Mouse (Mus musculus) intestine, postnatal 0 days (tissue): ENCODE data around the gene Eva1c. TPM values are rescaled to one million over a fixed set of nuclear protein-coding genes. Genes with fewer than 3 reads are reported as not detected.

Experiments used
- ATAC-seq: fragments of 200-750 bp; cut with Nextera tagmentation; 2 replicates; pipeline ENCODE4 v1.8.0; 2017; ENCODE audit warnings: mild to moderate bottlenecking, moderate TSS enrichment, moderate library complexity
- H3K27ac ChIP-seq: fragments of 300-500 bp; sonication (generic); 2 replicates; pipeline ENCODE4 v1.5.1; 2014; ENCODE audit warnings: mild to moderate bottlenecking, low read depth, low read length, moderate library complexity
- H3K27me3 ChIP-seq: fragments of 300-500 bp; sonication (generic); replicated peaks from 2 replicates; pipeline ENCODE4 v1.6.1; 2014; ENCODE audit warnings: low read length, mixed read lengths; ENCODE audit not compliant: control insufficient read depth, insufficient read depth
- H3K36me3 ChIP-seq: fragments of 300-500 bp; sonication (generic); 2 replicates; pipeline ENCODE4 v1.6.1; 2014; ENCODE audit warnings: mild to moderate bottlenecking, moderate library complexity; ENCODE audit not compliant: control insufficient read depth, insufficient read depth
- H3K4me1 ChIP-seq: fragments of 300-500 bp; sonication (generic); replicated peaks from 2 replicates; pipeline ENCODE4 v1.6.1; 2014; ENCODE audit warnings: antibody characterized with exemption, low read length, mixed read lengths; ENCODE audit not compliant: control insufficient read depth, insufficient read depth
- H3K4me2 ChIP-seq: fragments of 300-500 bp; sonication (generic); replicated peaks from 2 replicates; pipeline ENCODE4 v1.6.1; 2014; ENCODE audit warnings: low read depth, mild to moderate bottlenecking, moderate library complexity
- H3K4me3 ChIP-seq: fragments of 300-500 bp; sonication (generic); 2 replicates; pipeline ENCODE4 v1.5.1; 2014; ENCODE audit warnings: low read depth, low read length
- H3K9ac ChIP-seq: fragments of 300-500 bp; sonication (generic); 2 replicates; pipeline ENCODE4 v1.6.1; 2014; ENCODE audit warnings: mild to moderate bottlenecking, low read depth, low read length
- H3K9me3 ChIP-seq: fragments of 300-500 bp; sonication (generic); 2 replicates; pipeline ENCODE4 v1.6.1; 2016; ENCODE audit warnings: mixed run types; ENCODE audit not compliant: control insufficient read depth
- CTCF ChIP-seq: sonication (generic); IDR thresholded peaks from 2 replicates; pipeline ENCODE4 v1.5.1; 2016; ENCODE audit warnings: low read depth, mild to moderate bottlenecking, control low read depth, antibody characterized with exemption, moderate library complexity
- WGBS: fragments of 180-500 bp; shearing (Covaris S2); extraction: QIAGEN DNeasy Blood & Tissue Kit; methylation state at CpG from one replicate; pipeline ENCODE4 v1.1.7; 2014; 5-methylcytosine and 5-hydroxymethylcytosine counted together
- polyA plus RNA-seq: library from polyadenylated mRNA; unstranded; fragments of >200 nt; fragmentation: Nextera tagmentation; extraction: Ambion mirVana; gene quantifications from 2 replicates; pipeline ENCODE4 v1.2.1, GENCODE M21; 2015

Gene Eva1c
- polyA plus RNA-seq, 1 experiment from 2014 or later, result 0.68 TPM

- no peaks in the 10 kb centered on the region for H3K4me1 ChIP-seq
- no peaks in the 10 kb centered on the region for H3K27me3 ChIP-seq
- H3K27ac ChIP-seq, result no peak overlapping the region
- ATAC-seq, result no peak
- no peaks in the 10 kb centered on the region for H3K9me3 ChIP-seq
- TF ChIP-seq CTCF, result no peak
- H3K36me3 ChIP-seq, result no peaks in the 10 kb centered on the region
- WGBS, result 59% methylated on average over 9 of the region's 9 CpGs
- H3K4me3 ChIP-seq, result no peak overlapping the region
- H3K9ac ChIP-seq, result no peak overlapping the region
- no peak overlapping the region for H3K4me2 ChIP-seq
These were observed 15.6 kb downstream of the Eva1c start for GRCm38 (mm10) chr16:90842164-90842563.

GRCm38 (mm10) chr16:90845038-90845437, 18.5 kb downstream of the Eva1c start:
- Histone ChIP-seq H3K27me3 (no peaks in the 10 kb centered on the region), H3K27ac (no peak overlapping the region), H3K9me3 (no peaks in the 10 kb centered on the region), H3K4me2 (no peak overlapping the region), H3K4me1 (no peaks in the 10 kb centered on the region), H3K4me3 (no peak overlapping the region), H3K36me3 (no peaks in the 10 kb centered on the region), H3K9ac (no peak overlapping the region)
- no peak for TF ChIP-seq CTCF
- 70% methylated on average over 6 of the region's 6 CpGs for WGBS
- ATAC-seq, result no peak

DNA sequence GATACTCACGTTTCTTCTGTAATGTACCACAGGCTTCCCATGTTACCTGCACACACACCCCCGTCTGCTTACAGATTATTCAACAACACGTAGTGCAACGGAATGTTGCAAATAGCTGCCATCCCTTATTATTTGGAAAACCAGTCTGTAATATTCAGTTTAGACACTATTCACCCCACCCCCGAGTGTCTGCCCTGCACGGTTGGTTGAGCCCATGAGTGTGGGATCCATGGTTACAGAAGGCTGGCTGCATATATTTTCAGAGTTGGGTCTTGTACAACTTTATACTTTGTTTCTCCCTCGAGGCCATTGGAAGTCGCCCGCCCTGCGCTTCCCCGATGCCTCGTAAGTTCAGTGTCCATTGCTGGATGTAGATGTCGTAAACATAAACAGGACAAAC, 19.1 kb downstream of the Eva1c start:
- Histone ChIP-seq H3K4me3 (no peak overlapping the region), H3K9ac (no peak overlapping the region), H3K9me3 (no peaks in the 10 kb centered on the region), H3K4me2 (no peak overlapping the region), H3K27me3 (no peaks in the 10 kb centered on the region), H3K27ac (no peak overlapping the region), H3K36me3 (no peaks in the 10 kb centered on the region), H3K4me1 (no peaks in the 10 kb centered on the region)
- 84% methylated on average over 13 of the region's 13 CpGs for WGBS
- ATAC-seq, result no peak
- TF ChIP-seq CTCF, result no peak

DNA sequence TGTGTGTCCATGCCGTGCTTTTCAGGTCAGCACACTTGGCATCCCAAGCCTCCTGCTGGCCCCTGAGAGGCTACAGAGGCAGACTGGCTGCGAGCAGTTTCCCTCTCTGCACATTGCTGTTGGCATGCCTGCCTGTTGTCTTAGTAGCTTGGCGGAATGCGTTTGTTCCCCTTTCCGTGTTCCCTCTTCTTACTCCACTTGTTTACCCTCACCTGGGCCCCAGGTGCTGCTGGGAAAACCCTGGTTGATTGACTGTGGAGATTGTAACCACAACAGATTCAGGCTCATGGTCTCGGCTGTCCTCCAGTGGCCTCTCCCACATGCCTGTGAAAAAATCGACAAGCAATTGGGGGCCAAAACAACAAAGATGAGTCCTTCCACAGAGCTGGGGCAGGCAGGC, 22.2 kb downstream of the Eva1c start:
- H3K9me3 ChIP-seq, result no peaks in the 10 kb centered on the region
- H3K9ac ChIP-seq, result no peak overlapping the region
- no peaks in the 10 kb centered on the region for H3K4me1 ChIP-seq
- H3K27me3 ChIP-seq, result no peaks in the 10 kb centered on the region
- no peak for ATAC-seq
- no peaks in the 10 kb centered on the region for H3K36me3 ChIP-seq
- WGBS, result 54% methylated on average over 7 of the region's 7 CpGs
- TF ChIP-seq CTCF, result no peak
- H3K27ac ChIP-seq, result no peak overlapping the region
- H3K4me2 ChIP-seq, result no peak overlapping the region
- H3K4me3 ChIP-seq, result no peak overlapping the region

DNA sequence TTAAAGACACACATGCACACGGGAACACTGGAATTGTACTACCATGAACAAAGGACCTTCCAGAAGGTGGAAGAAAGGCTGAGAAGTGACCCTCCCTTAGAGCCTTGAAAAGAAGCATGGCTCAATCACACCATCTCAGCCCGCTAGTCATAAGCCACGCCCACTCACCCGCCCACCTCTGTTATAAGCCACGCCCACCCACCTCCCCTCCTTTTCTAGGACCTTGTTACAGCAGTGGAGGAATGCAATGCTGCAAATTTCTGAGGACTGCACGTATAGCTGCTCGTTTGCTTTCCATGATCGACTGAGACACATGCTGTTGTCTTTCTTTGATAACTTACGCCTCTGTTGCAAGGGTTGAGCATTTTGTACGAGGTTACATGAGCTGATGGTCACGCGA, 22.7 kb downstream of the Eva1c start:
- Histone ChIP-seq H3K9me3 (no peaks in the 10 kb centered on the region), H3K27me3 (no peaks in the 10 kb centered on the region), H3K36me3 (no peaks in the 10 kb centered on the region), H3K4me3 (no peak overlapping the region), H3K4me2 (no peak overlapping the region), H3K27ac (no peak overlapping the region), H3K9ac (no peak overlapping the region), H3K4me1 (no peaks in the 10 kb centered on the region)
- no peak for TF ChIP-seq CTCF
- WGBS, result 46% methylated on average over 12 of the region's 12 CpGs
- ATAC-seq, result no peak

DNA sequence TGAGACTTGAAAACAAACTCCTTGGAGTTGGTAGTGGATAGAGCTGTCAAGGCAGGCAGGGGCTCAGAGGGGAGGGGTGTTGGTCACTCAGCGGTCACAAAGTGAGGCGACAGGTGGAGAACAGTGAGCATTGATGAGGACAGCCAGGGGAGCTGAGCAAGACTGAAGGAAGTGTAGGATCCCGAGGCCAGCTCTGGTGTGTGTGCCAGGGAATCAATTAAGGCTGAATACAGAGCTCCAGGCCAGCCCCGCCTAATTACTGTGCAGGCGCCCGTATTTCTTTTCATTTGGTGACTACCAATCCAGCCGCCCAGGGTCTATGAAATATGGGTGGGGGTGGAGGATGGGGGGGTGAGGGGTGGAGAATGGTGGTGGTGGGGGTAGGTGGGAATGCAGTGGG, 24.4 kb downstream of the Eva1c start:
- Histone ChIP-seq H3K27ac (no peak overlapping the region), H3K4me2 (no peak overlapping the region), H3K9ac (no peak overlapping the region), H3K9me3 (no peaks in the 10 kb centered on the region), H3K4me1 (no peaks in the 10 kb centered on the region), H3K36me3 (no peaks in the 10 kb centered on the region), H3K4me3 (no peak overlapping the region), H3K27me3 (no peaks in the 10 kb centered on the region)
- no peak for ATAC-seq
- TF ChIP-seq CTCF, result no peak
- 63% methylated on average over 7 of the region's 7 CpGs for WGBS
